Mouse (Mus musculus): ENCODE data around the gene Col11a2.

DNA sequence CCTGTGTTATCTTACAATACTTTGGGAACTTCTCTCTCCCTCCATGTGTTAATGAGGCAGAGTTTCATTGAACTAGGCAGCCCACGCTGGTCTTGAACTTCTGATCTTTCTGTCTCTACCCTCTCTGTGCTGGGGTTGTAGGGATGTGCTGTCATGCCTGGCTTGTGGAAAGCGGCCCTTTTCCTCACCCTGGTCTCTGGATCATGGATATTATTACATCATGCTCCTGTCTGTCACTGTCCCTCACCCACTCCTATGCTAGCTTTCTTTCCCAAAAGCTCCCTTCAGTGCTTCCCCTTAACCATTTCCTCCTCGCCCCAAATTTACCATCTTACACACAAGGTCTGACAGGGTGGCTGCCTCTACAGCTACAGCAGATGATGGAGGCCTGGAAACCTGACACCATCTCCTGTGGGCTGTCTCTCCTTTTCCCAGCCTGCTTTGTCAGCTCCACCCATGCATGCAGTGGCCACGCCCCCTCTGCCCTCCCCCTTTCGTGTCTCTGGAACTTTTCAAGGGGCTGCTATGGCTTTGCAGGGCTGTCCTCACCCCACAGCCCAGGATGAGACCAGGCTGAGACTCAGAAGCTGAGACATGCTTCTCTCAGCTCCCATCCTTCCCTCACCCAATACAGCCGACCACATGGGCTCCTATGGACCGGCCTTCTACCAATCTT, 54.1 kb downstream of the Col11a2 start:
- TF ChIP-seq CTCF (conservative IDR thresholded peaks at IDR 0.05; ENCODE audit: insufficient read depth, insufficient read length, low read depth, low read length), result no peak
- TF ChIP-seq POLR2A (IDR thresholded peaks at IDR 0.05; ENCODE audit: low read depth, low read length), result no peak
